Mouse (Mus musculus) spleen, adult 2 months (tissue): Measurements from ENCODE around the gene Ntng2.

Experiments used
- CTCF ChIP-seq: fragments of 200-500 bp; IDR thresholded peaks from 2 replicates; pipeline ENCODE4 v1.5.1; 2011; ENCODE audit warnings: mild to moderate bottlenecking, inconsistent platforms; ENCODE audit not compliant: insufficient read depth, insufficient read length, insufficient replicate concordance; ENCODE audit errors: extremely low read depth
- POLR2A ChIP-seq: fragments of 200-500 bp; IDR thresholded peaks from 2 replicates; pipeline ENCODE4 v1.6.1; 2011; ENCODE audit warnings: low read depth, low read length, inconsistent platforms

DNA sequence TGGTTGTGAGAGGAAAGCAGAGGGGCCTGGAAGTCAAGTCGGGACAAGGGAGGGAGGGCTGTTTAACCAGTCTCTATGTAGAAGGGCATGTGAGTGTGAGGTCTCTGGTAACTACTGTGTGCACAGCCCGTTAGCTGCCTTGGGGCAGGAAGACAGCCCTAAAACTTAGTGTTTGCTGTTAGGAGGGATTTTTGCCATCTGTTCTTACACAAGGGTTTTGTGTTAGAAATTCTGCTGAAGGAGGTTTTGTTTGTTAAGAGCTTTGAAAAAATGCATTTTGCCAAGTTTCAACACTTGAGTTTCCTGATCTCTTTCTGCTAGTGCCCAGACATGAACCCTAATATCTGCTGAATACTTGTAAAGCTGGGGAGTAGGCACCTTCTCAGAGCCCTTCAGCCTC lies 71.7 kb downstream of the Ntng2 start:
- no peak for TF ChIP-seq POLR2A
- no peak for TF ChIP-seq CTCF
